Mouse (Mus musculus) midbrain, embryonic 11.5 days (tissue): Measurements from ENCODE around the gene Sh3rf3. TPM values are rescaled to one million over a fixed set of nuclear protein-coding genes. Genes with fewer than 3 reads are reported as not detected.

ENCODE experiments used
- ATAC-seq: fragments of 200-750 bp; cut with Nextera tagmentation; 2 replicates; pipeline ENCODE4 v1.8.0; 2017; ENCODE audit warnings: moderate TSS enrichment, moderate library complexity; ENCODE audit not compliant: low FRiP score
- DNase-seq: peaks from one replicate; pipeline ENCODE4 v3.0.0; 2015; ENCODE audit warnings: low spot score; ENCODE audit errors: missing footprints
- H3K27ac ChIP-seq: fragments of 300-500 bp; sonication (generic); 2 replicates; pipeline ENCODE4 v1.5.1; 2014; ENCODE audit warnings: low read depth, low read length
- H3K27me3 ChIP-seq: fragments of 300-500 bp; sonication (generic); 2 replicates; pipeline ENCODE4 v1.6.1; 2014; ENCODE audit warnings: mild to moderate bottlenecking, low read length, moderate library complexity, mixed read lengths; ENCODE audit not compliant: control insufficient read depth, insufficient read depth
- H3K36me3 ChIP-seq: fragments of 300-500 bp; sonication (generic); 2 replicates; pipeline ENCODE4 v1.6.1; 2014; ENCODE audit warnings: mild to moderate bottlenecking, low read length, moderate library complexity, mixed read lengths; ENCODE audit not compliant: control insufficient read depth, insufficient read depth
- H3K4me1 ChIP-seq: fragments of 300-500 bp; sonication (generic); 2 replicates; pipeline ENCODE4 v1.6.1; 2014; ENCODE audit warnings: low read length; ENCODE audit not compliant: control insufficient read depth, insufficient read depth
- H3K4me2 ChIP-seq: fragments of 300-500 bp; sonication (generic); 2 replicates; pipeline ENCODE4 v1.6.1; 2014; ENCODE audit warnings: mild to moderate bottlenecking, moderate library complexity
- H3K4me3 ChIP-seq: fragments of 300-500 bp; sonication (generic); 2 replicates; pipeline ENCODE4 v1.5.1; 2014; ENCODE audit warnings: low read depth, low read length
- H3K9ac ChIP-seq: fragments of 300-500 bp; sonication (generic); 2 replicates; pipeline ENCODE4 v1.6.1; 2014; ENCODE audit warnings: low read length
- H3K9me3 ChIP-seq: fragments of 300-500 bp; sonication (generic); 2 replicates; pipeline ENCODE4 v1.6.1; 2016; ENCODE audit warnings: low read length; ENCODE audit not compliant: control insufficient read depth
- WGBS: fragments of 180-500 bp; shearing (Covaris S2); extraction: QIAGEN DNeasy Blood & Tissue Kit; methylation state at CpG from one replicate; pipeline ENCODE4 v1.1.7; 2014; 5-methylcytosine and 5-hydroxymethylcytosine counted together
- polyA plus RNA-seq: library from polyadenylated mRNA; unstranded; fragments of >200 nt; fragmentation: Nextera tagmentation; extraction: Ambion mirVana; gene quantifications from 2 replicates; pipeline ENCODE4 v1.2.1, GENCODE M21; 2014

Gene Sh3rf3
- polyA plus RNA-seq, 1 experiment from 2014 or later: 0.51 TPM

- DNase-seq (no peak), ATAC-seq (no peak)
- Histone ChIP-seq H3K9ac (no peak overlapping the region), H3K27ac (no peak overlapping the region), H3K4me2 (no peak overlapping the region), H3K4me1 (no peaks in the 10 kb centered on the region), H3K27me3 (no peaks in the 10 kb centered on the region), H3K36me3 (no peaks in the 10 kb centered on the region), H3K9me3 (no peaks in the 10 kb centered on the region), H3K4me3 (no peak overlapping the region)
- 91% methylated on average over 2 of the region's 2 CpGs for WGBS
Observed at GRCm38 (mm10) chr10:59125497-59125896, 312.3 kb downstream of the Sh3rf3 start.

GRCm38 (mm10) chr10:59127637-59128036, 314.5 kb downstream of the Sh3rf3 start:
- DNase-seq: no peak
- Histone ChIP-seq H3K9ac (no peak overlapping the region), H3K9me3 (no peaks in the 10 kb centered on the region), H3K4me1 (no peaks in the 10 kb centered on the region), H3K4me3 (no peak overlapping the region), H3K27me3 (no peaks in the 10 kb centered on the region), H3K36me3 (no peaks in the 10 kb centered on the region), H3K4me2 (no peak overlapping the region), H3K27ac (no peak overlapping the region)
- no peak for ATAC-seq
- WGBS: 82% methylated on average over 6 of the region's 6 CpGs

- H3K4me1 ChIP-seq: no peaks in the 10 kb centered on the region
Observed at GRCm38 (mm10) chr10:59131926-59132628, 318.9 kb downstream of the Sh3rf3 start.

GRCm38 (mm10) chr10:59133478-59134009, 320.4 kb downstream of the Sh3rf3 start:
- Histone ChIP-seq H3K36me3 (no peaks in the 10 kb centered on the region), H3K9ac (no peak overlapping the region), H3K4me2 (no peak overlapping the region), H3K27me3 (no peaks in the 10 kb centered on the region), H3K4me3 (no peak overlapping the region), H3K27ac (no peak overlapping the region), H3K4me1 (no peaks in the 10 kb centered on the region), H3K9me3 (no peaks in the 10 kb centered on the region)
- no peak for ATAC-seq
- WGBS: 73% methylated on average over 8 of the region's 8 CpGs
- no peak for DNase-seq

More at GRCm38 (mm10) chr10:59131926-59132628, 318.9 kb downstream of the Sh3rf3 start:
- WGBS: 83% methylated on average over 20 of the region's 20 CpGs
- Histone ChIP-seq H3K9me3 (no peaks in the 10 kb centered on the region), H3K4me2 (no peak overlapping the region), H3K9ac (no peak overlapping the region), H3K27me3 (no peaks in the 10 kb centered on the region), H3K36me3 (no peaks in the 10 kb centered on the region), H3K4me3 (no peak overlapping the region), H3K27ac (no peak overlapping the region)
- ATAC-seq (no peak), DNase-seq (no peak)

- Histone ChIP-seq H3K27ac (no peak overlapping the region), H3K4me2 (no peak overlapping the region), H3K27me3 (no peaks in the 10 kb centered on the region), H3K9me3 (no peaks in the 10 kb centered on the region; the same call in 1 of the 2 replicates), H3K36me3 (no peaks in the 10 kb centered on the region), H3K4me1 (no peaks in the 10 kb centered on the region), H3K4me3 (no peak overlapping the region), H3K9ac (no peak overlapping the region)
- DNase-seq (peak; percentile 90), ATAC-seq (peak; percentile 64; the same call in 1 of the 2 replicates)
- 16% methylated on average over 8 of the region's 8 CpGs for WGBS
Observed at GRCm38 (mm10) chr10:59149956-59150383, 336.8 kb downstream of the Sh3rf3 start.

- H3K4me2 ChIP-seq: no peak overlapping the region
- no peak for ATAC-seq
- H3K27ac ChIP-seq: no peak overlapping the region
- no peaks in the 10 kb centered on the region; the same call in 1 of the 2 replicates for H3K9me3 ChIP-seq
- 84% methylated on average over 10 of the region's 10 CpGs for WGBS
- no peak overlapping the region for H3K9ac ChIP-seq
- H3K4me1 ChIP-seq: no peaks in the 10 kb centered on the region
- H3K27me3 ChIP-seq: no peaks in the 10 kb centered on the region
- H3K36me3 ChIP-seq: no peaks in the 10 kb centered on the region
- H3K4me3 ChIP-seq: no peak overlapping the region
- DNase-seq: no peak
Observed at GRCm38 (mm10) chr10:59150938-59151657, 337.9 kb downstream of the Sh3rf3 start.

- H3K4me2 ChIP-seq: no peak overlapping the region
- ATAC-seq: no peak
- H3K9me3 ChIP-seq: no peaks in the 10 kb centered on the region; the same call in 1 of the 2 replicates
- H3K27ac ChIP-seq: no peak overlapping the region
- no peaks in the 10 kb centered on the region for H3K4me1 ChIP-seq
- no peaks in the 10 kb centered on the region for H3K27me3 ChIP-seq
- WGBS: 76% methylated on average over 5 of the region's 5 CpGs
- H3K4me3 ChIP-seq: no peak overlapping the region
- no peaks in the 10 kb centered on the region for H3K36me3 ChIP-seq
- no peak overlapping the region for H3K9ac ChIP-seq
- DNase-seq: no peak
Observed at GRCm38 (mm10) chr10:59152544-59153081, 339.5 kb downstream of the Sh3rf3 start.

- Histone ChIP-seq H3K27ac (no peak overlapping the region), H3K4me2 (no peak overlapping the region), H3K9me3 (no peaks in the 10 kb centered on the region; the same call in 1 of the 2 replicates), H3K9ac (no peak overlapping the region), H3K27me3 (no peaks in the 10 kb centered on the region), H3K4me3 (no peak overlapping the region), H3K36me3 (no peaks in the 10 kb centered on the region), H3K4me1 (no peaks in the 10 kb centered on the region)
- 68% methylated on average over 3 of the region's 3 CpGs for WGBS
- no peak for ATAC-seq
- no peak for DNase-seq
Observed at GRCm38 (mm10) chr10:59158627-59159026, 345.5 kb downstream of the Sh3rf3 start.
